Mouse (Mus musculus) right cerebral cortex, adult 2 months (tissue): Measurements from ENCODE around the gene Zfp746.

ENCODE experiments used
- DNase-seq, 2 experiments: peaks; one replicate each; pipeline ENCODE4 v3.0.0; 2021 to 2022; ENCODE audit warnings: low spot score in 2 of 2

Zfp746 gene

GRCm38 (mm10) chr6:48047450-48048351 is 38.7 kb downstream of the Zfp746 start:
- peak in 1 of 2 experiments; percentile 16 for DNase-seq

DNA sequence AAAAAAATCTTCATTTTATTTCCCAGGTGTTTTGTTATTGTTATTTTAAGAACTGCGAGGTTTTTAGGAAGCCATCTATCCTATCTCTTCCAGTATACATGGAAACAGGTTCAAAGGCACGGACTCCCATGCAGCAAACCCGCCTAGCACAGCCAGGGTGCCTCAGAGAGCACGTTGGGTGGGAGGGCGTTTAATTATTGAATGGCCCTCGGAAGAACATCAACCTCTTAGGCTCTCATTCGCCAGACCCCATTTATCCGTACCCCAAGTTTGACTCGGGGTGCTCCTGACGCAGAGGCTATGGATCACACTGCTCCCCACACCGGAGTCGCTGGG is 39.3 kb downstream of the Zfp746 start:
- DNase-seq = no peak

- DNase-seq = no peak
Measured at GRCm38 (mm10) chr6:48032661-48033060, 53.7 kb downstream of the Zfp746 start.

GRCm38 (mm10) chr6:48025905-48026660 is 60.3 kb downstream of the Zfp746 start:
- no peak for DNase-seq

DNA sequence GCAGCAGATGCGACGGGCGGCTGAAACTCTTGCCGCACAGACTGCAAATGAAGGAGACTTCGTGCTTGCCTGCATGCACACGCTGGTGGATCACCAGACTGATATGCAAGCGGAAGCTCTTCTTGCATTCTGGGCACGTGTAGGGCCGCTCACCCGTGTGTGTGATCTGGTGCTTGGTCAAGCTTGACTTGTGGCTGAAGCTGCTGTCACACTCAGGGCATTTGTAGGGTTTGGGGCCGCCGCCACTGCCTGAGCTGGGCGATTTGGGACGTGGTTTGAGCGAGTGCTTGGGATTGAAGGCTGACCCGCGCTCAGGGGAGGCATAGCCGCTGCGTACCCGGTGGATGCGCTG is 61.4 kb downstream of the Zfp746 start:
- DNase-seq = no peak

DNA sequence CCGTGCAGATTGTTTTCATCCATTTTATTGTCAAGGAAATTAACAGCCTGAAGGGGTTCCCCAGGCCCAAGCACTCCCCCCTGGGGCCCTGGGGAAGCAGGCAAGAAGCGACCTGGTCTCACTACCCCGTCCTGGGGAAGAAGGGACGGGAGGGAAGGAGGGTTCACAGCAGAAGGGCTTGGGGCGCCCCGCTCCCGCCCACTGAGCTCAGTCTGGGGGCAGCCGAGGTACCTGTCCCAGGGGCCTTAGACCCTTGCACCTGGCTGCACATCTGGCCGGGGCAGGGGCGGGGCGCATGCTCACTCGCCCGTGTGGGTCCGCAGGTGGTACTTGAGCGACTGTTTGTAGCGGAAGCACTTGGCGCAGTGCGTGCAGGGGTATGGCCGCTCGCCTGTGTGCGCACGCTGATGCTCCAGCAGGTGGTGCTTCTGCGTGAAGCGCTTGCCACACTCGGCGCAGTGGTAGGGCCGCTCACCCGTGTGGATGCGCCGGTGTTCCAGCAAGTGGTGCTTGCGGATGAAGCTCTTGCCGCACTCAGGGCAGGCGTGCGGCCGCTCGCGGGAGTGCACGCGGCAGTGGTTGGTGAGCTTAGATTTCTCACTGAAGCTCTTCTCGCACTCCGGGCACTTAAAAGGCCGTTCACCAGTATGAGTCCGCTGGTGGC is 61.9 kb downstream of the Zfp746 start:
- no peak for DNase-seq

GRCm38 (mm10) chr6:48022672-48023071 is 63.7 kb downstream of the Zfp746 start:
- DNase-seq = no peak

GRCm38 (mm10) chr6:48021678-48022077 is 64.7 kb downstream of the Zfp746 start:
- DNase-seq = no peak

DNA sequence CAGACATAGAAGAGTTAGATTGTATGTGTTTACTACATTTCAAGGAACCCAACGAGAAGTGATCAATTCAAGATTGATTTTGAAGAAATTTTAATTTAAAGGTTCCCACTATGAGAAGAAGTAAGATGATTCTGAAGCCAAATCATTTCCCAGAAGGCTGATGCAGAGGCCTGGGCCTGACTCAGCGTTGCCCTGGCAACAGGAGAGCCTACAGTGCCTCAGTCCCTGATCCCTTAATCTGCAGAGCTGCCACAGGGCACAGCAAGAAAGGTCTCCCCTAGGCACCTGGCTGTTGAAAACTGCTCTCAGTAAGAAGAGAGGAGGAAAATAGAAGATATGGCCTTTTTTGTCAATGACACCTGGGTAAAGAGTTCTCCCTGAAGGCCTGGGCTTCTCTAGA is 66.4 kb downstream of the Zfp746 start:
- DNase-seq = peak; percentile 61 to 64

DNA sequence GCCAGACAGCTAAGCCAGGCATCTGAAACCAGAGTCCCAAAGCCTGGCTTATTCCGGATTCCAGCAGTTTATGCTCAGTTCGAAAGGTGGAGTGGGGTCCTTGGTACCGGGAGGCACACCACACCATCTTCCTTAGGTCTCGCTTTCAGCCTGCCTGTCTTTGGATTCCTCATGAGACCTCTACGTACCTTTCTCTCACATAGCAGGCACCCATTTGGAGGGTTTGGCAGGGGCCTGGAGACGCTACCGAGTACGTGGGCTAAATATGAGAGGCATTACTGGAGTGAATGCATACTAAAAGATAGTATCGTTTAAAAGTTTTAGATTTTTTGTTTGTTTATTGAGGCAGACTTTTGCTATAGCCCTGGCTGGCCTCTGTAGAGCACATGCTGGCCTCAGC is 69.6 kb downstream of the Zfp746 start:
- no peak for DNase-seq

DNA sequence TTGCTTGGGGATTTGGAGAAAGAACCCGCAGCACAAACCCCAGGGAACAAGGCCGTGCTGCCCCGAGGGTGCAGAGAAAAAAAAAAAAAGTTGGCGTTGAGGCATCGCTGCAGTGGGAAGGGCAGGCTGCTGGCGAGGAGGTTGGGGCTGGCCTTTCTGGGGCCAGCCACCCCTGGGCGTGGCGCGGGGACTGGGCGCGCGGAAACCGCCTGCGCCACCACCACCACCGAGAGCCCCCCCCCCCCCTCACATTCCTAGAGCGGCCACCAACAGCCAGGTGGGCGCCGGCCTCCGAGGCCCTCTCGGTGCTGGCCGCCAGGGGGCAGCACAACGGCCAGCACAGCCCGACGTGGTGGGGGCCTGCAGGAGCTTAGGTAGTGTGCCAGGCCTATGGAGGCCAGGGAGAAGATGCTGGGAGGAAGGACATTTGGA is 70.3 kb downstream of the Zfp746 start:
- no peak for DNase-seq
